Mouse (Mus musculus) heart, embryonic 11.5 days (tissue): Measurements from ENCODE around the gene Gm10318. TPM values are rescaled to one million over a fixed set of nuclear protein-coding genes. Genes with fewer than 3 reads are reported as not detected.

Experiments used
- ATAC-seq: fragments of 200-750 bp; cut with Nextera tagmentation; replicated peaks from 2 replicates; pipeline ENCODE4 v1.8.0; 2017; ENCODE audit warnings: moderate library complexity; ENCODE audit not compliant: insufficient number of reproducible peaks, low FRiP score, low TSS enrichment
- H3K27ac ChIP-seq: fragments of 300-500 bp; sonication (generic); 2 replicates; pipeline ENCODE4 v1.5.1; 2014; ENCODE audit warnings: mild to moderate bottlenecking, low read depth, low read length
- H3K27me3 ChIP-seq: fragments of 300-500 bp; sonication (generic); 2 replicates; pipeline ENCODE4 v1.6.1; 2014; ENCODE audit warnings: mild to moderate bottlenecking, low read length, mixed read lengths; ENCODE audit not compliant: control insufficient read depth, insufficient read depth
- H3K36me3 ChIP-seq: fragments of 300-500 bp; sonication (generic); 2 replicates; pipeline ENCODE4 v1.6.1; 2014; ENCODE audit warnings: mild to moderate bottlenecking, low read length, moderate library complexity, mixed read lengths; ENCODE audit not compliant: control insufficient read depth, insufficient read depth
- H3K4me1 ChIP-seq: fragments of 300-500 bp; sonication (generic); 2 replicates; pipeline ENCODE4 v1.6.1; 2014; ENCODE audit warnings: low read length; ENCODE audit not compliant: control insufficient read depth, insufficient read depth
- H3K4me2 ChIP-seq: fragments of 300-500 bp; sonication (generic); 2 replicates; pipeline ENCODE4 v1.6.1; 2014; ENCODE audit warnings: mild to moderate bottlenecking, moderate library complexity
- H3K4me3 ChIP-seq: fragments of 300-500 bp; sonication (generic); 2 replicates; pipeline ENCODE4 v1.5.1; 2014; ENCODE audit warnings: low read depth, low read length
- H3K9ac ChIP-seq: fragments of 300-500 bp; sonication (generic); 2 replicates; pipeline ENCODE4 v1.6.1; 2014; ENCODE audit warnings: mild to moderate bottlenecking, low read depth, low read length, moderate library complexity
- H3K9me3 ChIP-seq: fragments of 300-500 bp; sonication (generic); replicated peaks from 2 replicates; pipeline ENCODE4 v1.6.1; 2016; ENCODE audit warnings: low read length; ENCODE audit not compliant: control insufficient read depth
- WGBS: fragments of 180-500 bp; shearing (Covaris S2); extraction: QIAGEN DNeasy Blood & Tissue Kit; methylation state at CpG from one replicate; pipeline ENCODE4 v1.1.7; 2014; ENCODE audit not compliant: insufficient replicate concordance; 5-methylcytosine and 5-hydroxymethylcytosine counted together
- polyA plus RNA-seq: library from polyadenylated mRNA; unstranded; fragments of >200 nt; fragmentation: Nextera tagmentation; extraction: Ambion mirVana; gene quantifications from 2 replicates; pipeline ENCODE4 v1.2.1, GENCODE M21; 2014

Gm10318 gene
- polyA plus RNA-seq, result not detected in 2 replicates

GRCm38 (mm10) chr10:77852559-77852958, at the start of gene Gm10318:
TSS of gene Gm10318 (plus strand) at chr10:77852859.
- H3K27me3 ChIP-seq, result no peaks in the 10 kb centered on the region
- WGBS, result 57% methylated on average over 9 of the region's 9 CpGs
- H3K4me3 ChIP-seq, result no peak within 1 kb of the TSS
- no peaks in the 10 kb centered on the region for H3K4me1 ChIP-seq
- H3K27ac ChIP-seq, result no peak within 1 kb of the TSS
- H3K36me3 ChIP-seq, result no peaks in the 10 kb centered on the region
- H3K9me3 ChIP-seq, result 0 out of 2 replicates have a peak, but pooled peaks cover 3% of the 10 kb centered on the region
- no peak for ATAC-seq
- H3K9ac ChIP-seq, result no peak within 1 kb of the TSS
- H3K4me2 ChIP-seq, result no peak within 1 kb of the TSS

- WGBS, result 63% methylated on average over 3 of the region's 3 CpGs
- Histone ChIP-seq H3K4me2 (no peak overlapping the region), H3K27me3 (no peaks in the 10 kb centered on the region), H3K9me3 (no peaks in the 10 kb centered on the region), H3K9ac (no peak overlapping the region), H3K4me1 (no peaks in the 10 kb centered on the region), H3K27ac (no peak overlapping the region), H3K4me3 (no peak overlapping the region), H3K36me3 (no peaks in the 10 kb centered on the region)
- no peak for ATAC-seq
These were observed 48.6 kb upstream of the Gm10318 start for GRCm38 (mm10) chr10:77804095-77804494.

GRCm38 (mm10) chr10:77811743-77812142, 40.9 kb upstream of the Gm10318 start, which contains the start of gene Gm9507:
TSS of gene Gm9507 (minus strand) at chr10:77811843.
- ATAC-seq, result no peak
- Histone ChIP-seq H3K9me3 (no peaks in the 10 kb centered on the region), H3K36me3 (no peaks in the 10 kb centered on the region), H3K4me1 (no peaks in the 10 kb centered on the region), H3K27ac (no peak within 1 kb of the TSS), H3K9ac (no peak within 1 kb of the TSS), H3K4me2 (no peak within 1 kb of the TSS), H3K4me3 (no peak within 1 kb of the TSS), H3K27me3 (no peaks in the 10 kb centered on the region)
- 58% methylated on average over 5 of the region's 5 CpGs for WGBS

GRCm38 (mm10) chr10:77814382-77814781, 38.3 kb upstream of the Gm10318 start, which contains the start of gene Gm2696:
TSS of gene Gm2696 (plus strand) at chr10:77814682.
- H3K9me3 ChIP-seq, result no peaks in the 10 kb centered on the region
- no peak within 1 kb of the TSS for H3K4me2 ChIP-seq
- H3K9ac ChIP-seq, result no peak within 1 kb of the TSS
- 29% methylated on average over 4 of the region's 4 CpGs for WGBS
- no peak within 1 kb of the TSS for H3K4me3 ChIP-seq
- no peaks in the 10 kb centered on the region for H3K4me1 ChIP-seq
- no peaks in the 10 kb centered on the region for H3K27me3 ChIP-seq
- no peaks in the 10 kb centered on the region for H3K36me3 ChIP-seq
- ATAC-seq, result no peak
- H3K27ac ChIP-seq, result no peak within 1 kb of the TSS

- Histone ChIP-seq H3K4me2 (no peak overlapping the region), H3K4me1 (no peaks in the 10 kb centered on the region), H3K9me3 (no peaks in the 10 kb centered on the region), H3K9ac (no peak overlapping the region), H3K27ac (no peak overlapping the region), H3K4me3 (no peak overlapping the region), H3K27me3 (no peaks in the 10 kb centered on the region), H3K36me3 (no peaks in the 10 kb centered on the region)
- ATAC-seq, result no peak
- 24% methylated on average over 5 of the region's 5 CpGs for WGBS
These were observed 37.1 kb upstream of the Gm10318 start for GRCm38 (mm10) chr10:77815514-77815913.

GRCm38 (mm10) chr10:77818523-77818922, 34.1 kb upstream of the Gm10318 start:
- Histone ChIP-seq H3K4me2 (no peak overlapping the region), H3K4me3 (no peak overlapping the region), H3K27me3 (no peaks in the 10 kb centered on the region), H3K9me3 (no peaks in the 10 kb centered on the region), H3K4me1 (no peaks in the 10 kb centered on the region), H3K27ac (no peak overlapping the region), H3K9ac (no peak overlapping the region), H3K36me3 (no peaks in the 10 kb centered on the region)
- ATAC-seq, result no peak
- 94% methylated on average over 4 of the region's 4 CpGs for WGBS

GRCm38 (mm10) chr10:77819203-77819602, 33.5 kb upstream of the Gm10318 start:
- H3K27me3 ChIP-seq, result no peaks in the 10 kb centered on the region
- no peak overlapping the region for H3K9ac ChIP-seq
- H3K9me3 ChIP-seq, result no peaks in the 10 kb centered on the region; the same call in 1 of the 2 replicates
- H3K4me3 ChIP-seq, result no peak overlapping the region
- no peak overlapping the region for H3K27ac ChIP-seq
- H3K4me2 ChIP-seq, result no peak overlapping the region
- no peaks in the 10 kb centered on the region for H3K36me3 ChIP-seq
- 36% methylated on average over 4 of the region's 4 CpGs for WGBS
- ATAC-seq, result no peak
- no peaks in the 10 kb centered on the region for H3K4me1 ChIP-seq

GRCm38 (mm10) chr10:77826951-77827350, 25.7 kb upstream of the Gm10318 start, which contains the start of gene Krtap10-4:
TSS of gene Krtap10-4 (minus strand) at chr10:77827095.
- Histone ChIP-seq H3K4me1 (no peaks in the 10 kb centered on the region), H3K4me3 (no peak within 1 kb of the TSS), H3K27ac (no peak within 1 kb of the TSS), H3K9ac (no peak within 1 kb of the TSS), H3K4me2 (no peak within 1 kb of the TSS), H3K27me3 (no peaks in the 10 kb centered on the region), H3K36me3 (no peaks in the 10 kb centered on the region), H3K9me3 (no peaks in the 10 kb centered on the region; the same call in 1 of the 2 replicates)
- 58% methylated on average over 6 of the region's 6 CpGs for WGBS
- ATAC-seq, result no peak

GRCm38 (mm10) chr10:77835647-77836046, 17.0 kb upstream of the Gm10318 start, which contains the start of gene Krtap10-10:
TSS of gene Krtap10-10 (plus strand) at chr10:77835947.
- no peak within 1 kb of the TSS for H3K27ac ChIP-seq
- no peak within 1 kb of the TSS for H3K9ac ChIP-seq
- H3K4me3 ChIP-seq, result no peak within 1 kb of the TSS
- H3K9me3 ChIP-seq, result no peaks in the 10 kb centered on the region
- no peak within 1 kb of the TSS for H3K4me2 ChIP-seq
- no peaks in the 10 kb centered on the region for H3K36me3 ChIP-seq
- 61% methylated on average over 9 of the region's 9 CpGs for WGBS
- H3K27me3 ChIP-seq, result no peaks in the 10 kb centered on the region
- no peak for ATAC-seq
- H3K4me1 ChIP-seq, result no peaks in the 10 kb centered on the region
